Comparison of ENCODE assay signal across 22 mouse cellular contexts in genomic region chr1:180926286-180926685, GRCm38 (mm10).
DNase-seq lines count a peak whose midpoint lies in the region; TF ChIP-seq lines count a peak whose summit lies in the region.
"Had no signal": no experiment of that assay in that cellular context is flagged by ENCODE, and none has a peak within 500 bp of the region (broad histone marks: within the 10 kb centered on the region; RNA-seq: fewer than 3 reads in every experiment).

No protein-coding gene starts in this region.

- DNase-seq in A20 (ENCODE audit: low read depth, low spot score) = peak; percentile 89
- peak; percentile 58 for DNase-seq in CD4-positive helper T cell, adult 2 months (ENCODE audit: low read depth, low spot score)
- peak; percentile 49 for DNase-seq in naive thymus-derived CD4-positive, alpha-beta T cell, adult 2 months (ENCODE audit: low read depth)
- no peak for DNase-seq in layer of hippocampus, adult 9-11 months
- DNase-seq in urinary bladder, postnatal 25 days (ENCODE audit: low spot score) = no peak
- DNase-seq in testis, postnatal 10 days (ENCODE audit: low spot score) = no peak
- no peak for DNase-seq in urinary bladder, postnatal 14 days (ENCODE audit: low spot score)
- DNase-seq: adrenal gland, adult 2 months; adrenal gland, postnatal 25 days; cerebellum, adult 18-20 months; cerebellum, postnatal 10 days; gastrocnemius, postnatal 10 days; heart, adult 18-20 months; heart, postnatal 10 days; heart, postnatal 4 days had no signal

- peak overlapping the region; percentile 48 for H3K4me3 ChIP-seq in E14TG2a.4 (replicated peaks; ENCODE audit: low read length)
- H3K4me3 ChIP-seq: embryonic facial prominence, embryonic 10.5 days; erythroblast, embryonic 14.5 days; forebrain, embryonic 10.5 days; heart, embryonic 10.5 days; hindbrain, embryonic 12.5 days; intestine, embryonic 15.5 days had no signal

- no peaks in the 10 kb centered on the region for H3K27me3 ChIP-seq in E14TG2a.4 (ENCODE audit: insufficient read depth, low read length)
- H3K27me3 ChIP-seq: hindbrain, embryonic 12.5 days; intestine, embryonic 15.5 days had no signal

- H3K4me1 ChIP-seq in E14TG2a.4 (replicated peaks; ENCODE audit: low read depth, low read length) = peaks cover 88% of the 10 kb centered on the region
- H3K4me1 ChIP-seq: embryonic facial prominence, embryonic 10.5 days; forebrain, embryonic 10.5 days; hindbrain, embryonic 12.5 days; intestine, embryonic 15.5 days had no signal

- no peaks in the 10 kb centered on the region for H3K9me3 ChIP-seq in E14TG2a.4 (ENCODE audit: low read length)
- H3K9me3 ChIP-seq: embryonic facial prominence, embryonic 10.5 days; forebrain, embryonic 10.5 days; heart, embryonic 10.5 days; hindbrain, embryonic 12.5 days; intestine, embryonic 15.5 days had no signal

- no peak for TF ChIP-seq CTCF in E14TG2a.4 (conservative IDR thresholded peaks at IDR 0.05; ENCODE audit: low read length)

- no peaks in the 10 kb centered on the region for H3K36me3 ChIP-seq in E14TG2a.4 (ENCODE audit: insufficient read depth, low read length)
- H3K36me3 ChIP-seq: embryonic facial prominence, embryonic 10.5 days; forebrain, embryonic 10.5 days; heart, embryonic 10.5 days; hindbrain, embryonic 12.5 days; intestine, embryonic 15.5 days had no signal

Comparison
In these comparisons a context has a peak if more than half of its experiments do, and no peak if none do; other contexts are left out.
1. DNase-seq: peak in A20 (single experiment), CD4-positive helper T cell, adult 2 months (single experiment) and naive thymus-derived CD4-positive, alpha-beta T cell, adult 2 months (single experiment); none in layer of hippocampus, adult 9-11 months (single experiment), urinary bladder, postnatal 25 days (single experiment), testis, postnatal 10 days (single experiment) and urinary bladder, postnatal 14 days (single experiment).